Mouse (Mus musculus) urinary bladder, postnatal 4 days (tissue): ENCODE measurements around the gene Osbpl6.

Experiments used
- DNase-seq, 2 experiments: peaks; one replicate each; pipeline ENCODE4 v3.0.0; 2021 to 2022; ENCODE audit warnings: low spot score in 2 of 2

The Osbpl6 gene

GRCm38 (mm10) chr2:76648666-76649141 lies 242.4 kb downstream of the Osbpl6 start:
- DNase-seq: no peak
